Mouse (Mus musculus): Measurements from ENCODE around the gene Retnlg. TPM values are rescaled to one million over a fixed set of nuclear protein-coding genes. Genes with fewer than 3 reads are reported as not detected.

Retnlg gene
- 0.57 and 3.7 TPM in 2 replicates for polyA plus RNA-seq (2015; fragmentation: Nextera tagmentation; extraction: Ambion mirVana)

GRCm38 (mm10) chr16:48872321-48872720 is at the start of gene Retnlg:
Gene Retnlg, plus strand, starts transcription at chr16:48872621.

DNA sequence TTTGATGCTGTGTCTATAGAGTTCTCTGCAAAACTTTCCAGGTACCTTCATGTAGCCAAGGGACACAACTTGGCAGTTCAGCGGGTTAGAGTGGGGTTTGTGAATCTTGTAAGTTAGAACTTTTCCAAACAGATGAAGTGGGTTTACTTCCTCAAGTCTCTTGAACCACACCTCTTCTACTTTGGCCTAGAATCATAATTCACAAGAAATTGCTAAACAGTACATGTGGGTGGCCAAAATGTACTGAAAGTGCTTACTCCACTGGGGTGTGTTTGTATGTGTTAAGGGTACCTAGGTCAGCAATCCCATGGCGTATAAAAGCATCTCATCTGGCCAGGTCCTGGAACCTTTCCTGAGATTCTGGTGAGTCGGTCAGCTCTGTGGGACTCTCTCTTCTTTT is 30.2 kb upstream of the Retnlg start, which contains the start of gene Retnla:
TSS of gene Retnla (plus strand) at position 286 of the 400 bp plus-strand sequence.

Other genes starting within 250 kb of the Retnlg start
- not detected in 2 replicates for gene Trat1, start 100.6 kb upstream of the Retnlg start, polyA plus RNA-seq (2015; fragmentation: Nextera tagmentation; extraction: Ambion mirVana)
- gene Retnlb, start 55.8 kb upstream of the Retnlg start, polyA plus RNA-seq (2015; fragmentation: Nextera tagmentation; extraction: Ambion mirVana) = not detected in 2 replicates
- 0.27 TPM in 1 of 2 replicates, not detected in the other for gene Retnla, start 30.1 kb upstream of the Retnlg start, polyA plus RNA-seq (2015; fragmentation: Nextera tagmentation; extraction: Ambion mirVana)
- gene Dzip3, start 121.5 kb downstream of the Retnlg start, polyA plus RNA-seq (2015; fragmentation: Nextera tagmentation; extraction: Ambion mirVana) = 48.5 and 51.5 TPM in 2 replicates
- 2.2 and 2.5 TPM in 2 replicates for gene Cip2a, start 121.6 kb downstream of the Retnlg start, polyA plus RNA-seq (2015; fragmentation: Nextera tagmentation; extraction: Ambion mirVana)
- 0.08 and 0.10 TPM in 2 replicates for gene Myh15, start 184.9 kb downstream of the Retnlg start, polyA plus RNA-seq (2015; fragmentation: Nextera tagmentation; extraction: Ambion mirVana)

All from neural tube, postnatal 0 days (tissue).